Mouse (Mus musculus): ENCODE data around the gene Pfn1. TPM values are rescaled to one million over a fixed set of nuclear protein-coding genes. Genes with fewer than 3 reads are reported as not detected.

Pfn1 gene
- total RNA-seq (2014; rRNA removed), result 132 and 210 TPM in 2 replicates
- polyA plus RNA-seq (2012; rRNA removed), result 583 and 713 TPM in 2 replicates

- Histone ChIP-seq H3K4me1 (ENCODE audit: control insufficient read depth, insufficient read depth, low read length) (peaks cover 14% of the 10 kb centered on the region), H3K27ac (replicated peaks; ENCODE audit: insufficient read depth, low read depth, low read length) (peak within 1 kb of the TSS; percentile 97), H3K9ac (ENCODE audit: low read depth, low read length) (peak within 1 kb of the TSS; percentile 98), H3K27me3 (ENCODE audit: control insufficient read depth, insufficient read depth, low read length) (no peaks in the 10 kb centered on the region), H3K79me2 (ENCODE audit: control insufficient read depth, insufficient read depth, low read length) (peaks cover 24% of the 10 kb centered on the region), H3K4me3 (ENCODE audit: insufficient read depth, low read depth, low read length) (peak within 1 kb of the TSS; percentile 96), H3K36me3 (ENCODE audit: control insufficient read depth, insufficient read depth, low read length) (peaks cover 32% of the 10 kb centered on the region)
- TF ChIP-seq POLR2A (IDR thresholded peaks at IDR 0.05; ENCODE audit: extremely low read depth, insufficient read depth, low read length), result peak; percentile 97
- TF ChIP-seq CTCF (IDR thresholded peaks at IDR 0.05; ENCODE audit: low read depth, low read length), result no peak
- WGBS, result under 1% methylated on average over 60 of the region's 61 CpGs
- peak; percentile 73 for DNase-seq (ENCODE audit: extremely low read depth, low read depth, low spot score)
Observed at GRCm38 (mm10) chr11:70654198-70654922, at the start of gene Pfn1. Gene Pfn1 (minus strand): TSS chr11:70654644.

DNA sequence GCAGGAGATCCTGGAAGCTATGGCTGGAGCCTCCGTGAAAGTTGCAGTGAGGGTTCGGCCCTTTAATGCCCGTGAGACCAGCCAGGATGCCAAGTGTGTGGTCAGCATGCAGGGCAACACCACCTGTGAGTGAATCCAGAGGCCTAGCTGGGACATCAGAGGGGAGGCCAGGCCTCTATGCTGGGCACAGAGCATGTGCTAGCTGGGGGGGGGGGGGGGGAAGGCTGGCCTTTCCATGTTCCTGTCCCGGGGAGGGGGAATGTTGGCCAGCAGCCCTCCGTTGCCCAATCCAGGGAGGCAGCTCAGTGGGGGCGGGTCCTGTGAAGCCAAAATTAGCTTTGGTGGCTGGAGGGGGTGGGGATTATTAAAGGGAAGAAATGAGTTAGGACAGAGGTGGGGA lies 48.3 kb upstream of the Pfn1 start:
- H3K4me1 ChIP-seq (ENCODE audit: control insufficient read depth, insufficient read depth, low read length), result peaks cover 16% of the 10 kb centered on the region
- peak overlapping the region; percentile 69 for H3K9ac ChIP-seq (ENCODE audit: low read depth, low read length)
- peak overlapping the region; percentile 98 for H3K27ac ChIP-seq (replicated peaks; ENCODE audit: insufficient read depth, low read depth, low read length)
- peaks cover 17% of the 10 kb centered on the region for H3K79me2 ChIP-seq (ENCODE audit: control insufficient read depth, insufficient read depth, low read length)
- H3K4me3 ChIP-seq (ENCODE audit: insufficient read depth, low read depth, low read length), result 0 out of 2 replicates have a peak overlapping the region, but pooled peaks have one; percentile 40
- 23% methylated on average over 6 of the region's 6 CpGs for WGBS
- DNase-seq (ENCODE audit: extremely low read depth, low read depth, low spot score), result peak; percentile 75
- no peak for TF ChIP-seq CTCF (IDR thresholded peaks at IDR 0.05; ENCODE audit: low read depth, low read length)
- 0 out of 2 replicates have a peak, but pooled peaks have one; percentile 22 for TF ChIP-seq POLR2A (IDR thresholded peaks at IDR 0.05; ENCODE audit: extremely low read depth, insufficient read depth, low read length)
- no peaks in the 10 kb centered on the region for H3K27me3 ChIP-seq (ENCODE audit: control insufficient read depth, insufficient read depth, low read length)
- H3K36me3 ChIP-seq (ENCODE audit: control insufficient read depth, insufficient read depth, low read length), result peaks cover 36% of the 10 kb centered on the region

DNA sequence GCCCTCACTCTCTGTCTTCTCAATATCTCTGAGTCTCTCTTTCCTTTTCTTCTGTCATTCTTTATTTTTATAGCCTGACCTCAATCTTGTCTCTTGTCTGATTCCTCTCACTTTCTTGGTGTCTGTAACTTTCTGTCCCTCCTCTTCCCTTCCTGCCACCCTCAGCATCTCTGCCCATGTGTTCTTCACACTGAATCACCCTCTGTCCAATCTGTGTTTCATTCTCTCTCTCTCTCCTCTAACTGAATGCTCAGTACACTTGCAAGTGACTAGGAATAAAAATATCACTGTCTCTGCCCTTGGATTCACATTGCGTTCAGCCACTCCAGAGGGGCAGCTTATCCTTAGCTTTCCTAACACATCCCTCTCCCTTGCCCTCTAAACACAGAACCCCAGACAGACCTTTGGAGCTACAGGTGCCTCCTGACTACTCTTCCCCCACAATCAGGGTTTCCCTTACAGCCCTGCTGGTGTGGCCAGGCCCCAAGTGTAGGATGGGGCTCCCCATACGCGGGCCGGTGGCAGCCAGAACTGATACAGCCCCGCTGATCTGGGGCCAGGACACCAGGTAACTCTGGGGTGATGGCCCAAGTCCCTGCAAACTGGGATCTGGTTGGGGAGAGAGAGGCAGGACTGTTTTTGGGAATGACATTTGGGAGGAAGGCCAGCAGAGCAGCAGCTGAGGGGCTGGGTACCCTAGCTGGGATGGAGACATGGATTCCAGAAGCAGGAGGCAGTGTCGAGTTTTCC lies 47.7 kb upstream of the Pfn1 start:
- Histone ChIP-seq H3K4me1 (ENCODE audit: control insufficient read depth, insufficient read depth, low read length) (peaks cover 16% of the 10 kb centered on the region), H3K27me3 (ENCODE audit: control insufficient read depth, insufficient read depth, low read length) (no peaks in the 10 kb centered on the region), H3K4me3 (ENCODE audit: insufficient read depth, low read depth, low read length) (peak overlapping the region; percentile 40), H3K27ac (replicated peaks; ENCODE audit: insufficient read depth, low read depth, low read length) (peak overlapping the region; percentile 98), H3K79me2 (ENCODE audit: control insufficient read depth, insufficient read depth, low read length) (peaks cover 17% of the 10 kb centered on the region), H3K9ac (ENCODE audit: low read depth, low read length) (peak overlapping the region; percentile 96), H3K36me3 (ENCODE audit: control insufficient read depth, insufficient read depth, low read length) (peaks cover 30% of the 10 kb centered on the region)
- TF ChIP-seq CTCF (IDR thresholded peaks at IDR 0.05; ENCODE audit: low read depth, low read length), result no peak
- no peak for TF ChIP-seq POLR2A (IDR thresholded peaks at IDR 0.05; ENCODE audit: extremely low read depth, insufficient read depth, low read length)
- DNase-seq (ENCODE audit: extremely low read depth, low read depth, low spot score), result peak; percentile 44
- WGBS, result 18% methylated on average over 6 of the region's 6 CpGs

DNA sequence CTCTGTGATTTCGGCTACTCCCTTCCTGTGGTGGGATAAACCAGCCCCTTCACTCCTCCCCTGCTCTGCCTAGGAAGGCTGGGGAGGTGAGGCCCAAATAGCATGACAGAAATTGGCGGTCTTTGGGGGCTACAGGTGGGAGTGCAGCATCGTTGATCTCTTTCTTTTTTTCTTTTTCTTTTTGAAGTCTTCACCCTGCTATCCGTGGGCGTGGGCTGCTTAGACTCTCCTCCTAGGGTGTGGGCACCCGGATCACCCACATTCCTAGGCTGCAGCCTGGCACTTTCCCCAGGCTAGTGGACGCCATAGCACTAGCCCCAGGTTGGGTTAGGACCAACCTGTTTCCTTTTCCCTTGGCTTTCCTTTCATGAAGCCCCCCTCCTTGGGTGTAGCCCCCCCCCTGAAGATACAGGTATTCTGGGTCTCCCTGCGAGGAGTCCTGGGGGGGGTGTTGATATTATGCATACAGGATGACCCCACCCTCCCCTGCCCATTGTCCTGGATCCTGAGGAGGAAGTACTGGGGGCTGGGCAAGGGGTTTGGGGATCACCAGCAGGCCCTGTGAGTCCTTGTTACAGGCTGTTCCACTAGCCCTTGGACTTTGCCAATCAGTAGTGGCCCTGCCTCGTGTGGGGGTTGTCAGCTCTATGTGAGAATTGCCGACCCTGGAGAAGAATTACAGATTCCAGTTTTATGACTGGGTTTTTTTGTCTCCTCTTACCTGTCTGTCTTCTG lies 46.9 kb upstream of the Pfn1 start:
- Histone ChIP-seq H3K79me2 (ENCODE audit: control insufficient read depth, insufficient read depth, low read length) (peaks cover 17% of the 10 kb centered on the region), H3K36me3 (ENCODE audit: control insufficient read depth, insufficient read depth, low read length) (peaks cover 22% of the 10 kb centered on the region), H3K27me3 (ENCODE audit: control insufficient read depth, insufficient read depth, low read length) (no peaks in the 10 kb centered on the region), H3K9ac (ENCODE audit: low read depth, low read length) (peak overlapping the region; percentile 96), H3K4me1 (ENCODE audit: control insufficient read depth, insufficient read depth, low read length) (peaks cover 16% of the 10 kb centered on the region), H3K4me3 (ENCODE audit: insufficient read depth, low read depth, low read length) (peak overlapping the region; percentile 85), H3K27ac (replicated peaks; ENCODE audit: insufficient read depth, low read depth, low read length) (peak overlapping the region; percentile 98)
- TF ChIP-seq CTCF (IDR thresholded peaks at IDR 0.05; ENCODE audit: low read depth, low read length), result no peak
- no peak for TF ChIP-seq POLR2A (IDR thresholded peaks at IDR 0.05; ENCODE audit: extremely low read depth, insufficient read depth, low read length)
- peak; percentile 69 for DNase-seq (ENCODE audit: extremely low read depth, low read depth, low spot score)
- WGBS, result 3% methylated on average over 10 of the region's 10 CpGs

DNA sequence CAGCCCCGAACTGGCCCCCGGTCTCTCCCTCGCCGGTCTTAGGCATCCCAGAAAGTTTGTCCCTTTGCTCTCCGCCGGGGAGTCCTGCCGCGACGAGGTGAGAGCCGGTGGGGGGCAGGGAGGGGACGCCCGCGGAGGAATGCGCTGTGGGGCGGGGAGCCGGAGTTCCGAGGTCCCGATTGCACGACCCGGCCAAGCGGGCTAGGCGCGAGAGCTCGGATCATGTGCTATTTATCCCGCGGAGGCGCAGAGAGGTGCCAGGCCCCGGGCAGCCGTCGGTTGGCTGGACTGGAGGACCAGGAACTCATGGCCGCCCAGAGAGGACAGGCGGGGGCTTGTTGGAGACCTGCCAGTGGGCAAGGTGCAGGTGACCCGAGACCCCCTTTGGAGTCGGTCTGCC lies 46.2 kb upstream of the Pfn1 start:
- Histone ChIP-seq H3K9ac (ENCODE audit: low read depth, low read length) (peak overlapping the region; percentile 96), H3K4me3 (ENCODE audit: insufficient read depth, low read depth, low read length) (peak overlapping the region; percentile 85), H3K79me2 (ENCODE audit: control insufficient read depth, insufficient read depth, low read length) (peaks cover 17% of the 10 kb centered on the region), H3K27ac (replicated peaks; ENCODE audit: insufficient read depth, low read depth, low read length) (peak overlapping the region; percentile 98), H3K4me1 (ENCODE audit: control insufficient read depth, insufficient read depth, low read length) (peaks cover 16% of the 10 kb centered on the region), H3K36me3 (ENCODE audit: control insufficient read depth, insufficient read depth, low read length) (peaks cover 14% of the 10 kb centered on the region), H3K27me3 (ENCODE audit: control insufficient read depth, insufficient read depth, low read length) (no peaks in the 10 kb centered on the region)
- under 1% methylated on average over 34 of the region's 34 CpGs for WGBS
- peak; percentile 67 for DNase-seq (ENCODE audit: extremely low read depth, low read depth, low spot score)
- TF ChIP-seq CTCF (IDR thresholded peaks at IDR 0.05; ENCODE audit: low read depth, low read length), result no peak
- peak; percentile 49; the same call in 1 of the 2 replicates for TF ChIP-seq POLR2A (IDR thresholded peaks at IDR 0.05; ENCODE audit: extremely low read depth, insufficient read depth, low read length)

All from liver, adult 2 months (tissue).